Mouse (Mus musculus) kidney, embryonic 14.5 days (tissue): ENCODE results near the gene Gatad2a. TPM values are rescaled to one million over a fixed set of nuclear protein-coding genes. Genes with fewer than 3 reads are reported as not detected.
"Not testable (repeated sequence)": the region's sequence is repeated elsewhere in the genome, so short reads cannot be mapped to it uniquely, and the experiment has no call there.

Experiments
- ATAC-seq: fragments of 200-750 bp; cut with Nextera tagmentation; 2 replicates; pipeline ENCODE4 v1.8.0; 2017; ENCODE audit warnings: moderate number of reproducible peaks, mild to moderate bottlenecking, moderate TSS enrichment, moderate library complexity; ENCODE audit not compliant: low FRiP score, low TSS enrichment
- H3K27ac ChIP-seq: fragments of 300-500 bp; sonication (generic); 2 replicates; pipeline ENCODE4 v1.5.1; 2014; ENCODE audit warnings: low read depth, mild to moderate bottlenecking, low read length, moderate library complexity, mixed read lengths
- H3K27me3 ChIP-seq: fragments of 300-500 bp; sonication (generic); 2 replicates; pipeline ENCODE4 v1.6.1; 2014; ENCODE audit warnings: mild to moderate bottlenecking, low read length; ENCODE audit not compliant: control insufficient read depth, insufficient read depth
- H3K36me3 ChIP-seq: fragments of 300-500 bp; sonication (generic); 2 replicates; pipeline ENCODE4 v1.6.1; 2014; ENCODE audit warnings: low read length, mixed read lengths; ENCODE audit not compliant: control insufficient read depth, insufficient read depth
- H3K4me1 ChIP-seq: fragments of 300-500 bp; sonication (generic); 2 replicates; pipeline ENCODE4 v1.6.1; 2014; ENCODE audit warnings: low read length, mixed read lengths; ENCODE audit not compliant: control insufficient read depth, insufficient read depth
- H3K4me2 ChIP-seq: fragments of 300-500 bp; sonication (generic); replicated peaks from 2 replicates; pipeline ENCODE4 v1.6.1; 2014; ENCODE audit warnings: low read depth, mild to moderate bottlenecking, low read length
- H3K4me3 ChIP-seq: fragments of 300-500 bp; sonication (generic); 2 replicates; pipeline ENCODE4 v1.5.1; 2014; ENCODE audit warnings: mild to moderate bottlenecking, low read length
- H3K9ac ChIP-seq: fragments of 300-500 bp; sonication (generic); 2 replicates; pipeline ENCODE4 v1.6.1; 2014; ENCODE audit warnings: low read depth, mild to moderate bottlenecking, low read length, moderate library complexity
- H3K9me3 ChIP-seq: fragments of 300-500 bp; sonication (generic); 2 replicates; pipeline ENCODE4 v1.6.1; 2016; ENCODE audit warnings: low read length; ENCODE audit not compliant: control insufficient read depth
- WGBS: fragments of 180-500 bp; shearing (Covaris S2); extraction: QIAGEN DNeasy Blood & Tissue Kit; methylation state at CpG from one replicate; pipeline ENCODE4 v1.1.7; 2014; 5-methylcytosine and 5-hydroxymethylcytosine counted together
- polyA plus RNA-seq: library from polyadenylated mRNA; unstranded; fragments of >200 nt; fragmentation: Nextera tagmentation; extraction: Ambion mirVana; gene quantifications from 2 replicates; pipeline ENCODE4 v1.2.1, GENCODE M21; 2014

Gene Gatad2a
- polyA plus RNA-seq, 1 experiment from 2014 or later, result 59.0 TPM

- WGBS, result 88% methylated on average over 1 of the region's 1 CpGs
- no peak overlapping the region for H3K4me3 ChIP-seq
- ATAC-seq, result peak; percentile 56; the same call in 1 of the 2 replicates
These were observed 18.8 kb upstream of the Gatad2a start for GRCm38 (mm10) chr8:70015017-70015416.

GRCm38 (mm10) chr8:70012763-70013162 is 16.6 kb upstream of the Gatad2a start:
- 77% methylated on average over 1 of the region's 1 CpGs for WGBS
- H3K27ac ChIP-seq, result no peak overlapping the region
- H3K4me2 ChIP-seq, result no peak overlapping the region
- no peak overlapping the region for H3K4me3 ChIP-seq
- H3K9me3 ChIP-seq, result no peaks in the 10 kb centered on the region
- no peaks in the 10 kb centered on the region for H3K27me3 ChIP-seq
- ATAC-seq, result no peak
- no peaks in the 10 kb centered on the region for H3K4me1 ChIP-seq
- H3K36me3 ChIP-seq, result peaks cover 10% of the 10 kb centered on the region
- H3K9ac ChIP-seq, result no peak overlapping the region

More at GRCm38 (mm10) chr8:70015017-70015416, 18.8 kb upstream of the Gatad2a start:
- Histone ChIP-seq H3K9me3 (no peaks in the 10 kb centered on the region), H3K27ac (no peak overlapping the region), H3K27me3 (no peaks in the 10 kb centered on the region), H3K9ac (no peak overlapping the region), H3K4me2 (no peak overlapping the region), H3K4me1 (no peaks in the 10 kb centered on the region), H3K36me3 (peaks cover 32% of the 10 kb centered on the region)

GRCm38 (mm10) chr8:70012350-70012749 is 16.2 kb upstream of the Gatad2a start:
- Histone ChIP-seq H3K9ac (no peak overlapping the region), H3K27ac (no peak overlapping the region), H3K4me2 (no peak overlapping the region), H3K9me3 (no peaks in the 10 kb centered on the region), H3K4me3 (no peak overlapping the region), H3K4me1 (no peaks in the 10 kb centered on the region), H3K36me3 (peaks cover 8% of the 10 kb centered on the region), H3K27me3 (no peaks in the 10 kb centered on the region)
- no peak for ATAC-seq
- 82% methylated on average over 3 of the region's 3 CpGs for whole genome bisulfite sequencing

- 90% methylated on average over 14 of the region's 14 CpGs for WGBS
- not testable (repeated sequence) for ATAC-seq, H3K4me1 ChIP-seq, H3K9me3 ChIP-seq, H3K27me3 ChIP-seq, H3K4me2 ChIP-seq, H3K4me3 ChIP-seq, H3K27ac ChIP-seq, H3K36me3 ChIP-seq, H3K9ac ChIP-seq
These were observed 14.6 kb upstream of the Gatad2a start for GRCm38 (mm10) chr8:70010796-70011195.

GRCm38 (mm10) chr8:70005178-70005577 is 9.0 kb upstream of the Gatad2a start:
- H3K9me3 ChIP-seq, result no peaks in the 10 kb centered on the region
- H3K27me3 ChIP-seq, result no peaks in the 10 kb centered on the region
- no peak overlapping the region for H3K4me2 ChIP-seq
- no peak overlapping the region for H3K9ac ChIP-seq
- H3K36me3 ChIP-seq, result no peaks in the 10 kb centered on the region
- no peaks in the 10 kb centered on the region for H3K4me1 ChIP-seq
- 46% methylated on average over 2 of the region's 2 CpGs for WGBS
- no peak for ATAC-seq
- no peak overlapping the region for H3K27ac ChIP-seq
- H3K4me3 ChIP-seq, result no peak overlapping the region

GRCm38 (mm10) chr8:70004345-70004744 is 8.2 kb upstream of the Gatad2a start:
- ATAC-seq, result peak; percentile 30; the same call in 1 of the 2 replicates
- no peak overlapping the region for H3K4me2 ChIP-seq
- no peaks in the 10 kb centered on the region for H3K9me3 ChIP-seq
- H3K4me1 ChIP-seq, result no peaks in the 10 kb centered on the region
- H3K36me3 ChIP-seq, result no peaks in the 10 kb centered on the region
- H3K4me3 ChIP-seq, result no peak overlapping the region
- H3K9ac ChIP-seq, result no peak overlapping the region
- H3K27ac ChIP-seq, result no peak overlapping the region
- no peaks in the 10 kb centered on the region for H3K27me3 ChIP-seq

GRCm38 (mm10) chr8:70003204-70003657 is 7.0 kb upstream of the Gatad2a start:
- no peak overlapping the region for H3K4me3 ChIP-seq
- H3K9ac ChIP-seq, result no peak overlapping the region
- no peaks in the 10 kb centered on the region for H3K4me1 ChIP-seq
- ATAC-seq, result no peak
- WGBS, result 56% methylated on average over 4 of the region's 4 CpGs
- H3K9me3 ChIP-seq, result no peaks in the 10 kb centered on the region
- H3K4me2 ChIP-seq, result no peak overlapping the region
- no peaks in the 10 kb centered on the region for H3K36me3 ChIP-seq
- no peaks in the 10 kb centered on the region for H3K27me3 ChIP-seq
- H3K27ac ChIP-seq, result no peak overlapping the region

GRCm38 (mm10) chr8:70001892-70002191 is 5.7 kb upstream of the Gatad2a start:
- H3K27ac ChIP-seq, result 0 out of 2 replicates have a peak overlapping the region, but pooled peaks have one; percentile 51
- not testable (repeated sequence) for H3K4me3 ChIP-seq
- 38% methylated on average over 7 of the region's 7 CpGs for WGBS

GRCm38 (mm10) chr8:70001176-70001891 is 5.2 kb upstream of the Gatad2a start:
- Histone ChIP-seq H3K4me3 (peak overlapping the region; percentile 20), H3K9ac (peak overlapping the region; percentile 31; the same call in 1 of the 2 replicates), H3K4me1 (no peaks in the 10 kb centered on the region), H3K27ac (peak overlapping the region; percentile 51; the same call in 1 of the 2 replicates), H3K36me3 (no peaks in the 10 kb centered on the region), H3K4me2 (peak overlapping the region; percentile 44), H3K9me3 (no peaks in the 10 kb centered on the region), H3K27me3 (no peaks in the 10 kb centered on the region)
- ATAC-seq, result no peak; the same call in 1 of the 2 replicates
- under 1% methylated on average over 16 of the region's 16 CpGs for WGBS

More at GRCm38 (mm10) chr8:70001892-70002191, 5.7 kb upstream of the Gatad2a start:
- H3K36me3 ChIP-seq, H3K9me3 ChIP-seq, H3K4me1 ChIP-seq, ATAC-seq, H3K9ac ChIP-seq, H3K27me3 ChIP-seq: not testable (repeated sequence)
- peak overlapping the region; percentile 44 for H3K4me2 ChIP-seq
